Mouse (Mus musculus): Measurements from ENCODE around the gene Usp35. TPM values are rescaled to one million over a fixed set of nuclear protein-coding genes. Genes with fewer than 3 reads are reported as not detected.

Gene Usp35
- polyA plus RNA-seq, 1 experiment from 2014 or later = 2.3 TPM

GRCm38 (mm10) chr7:97355068-97355841 lies 23.4 kb upstream of the Usp35 start:
- peaks cover 10% of the 10 kb centered on the region for H3K4me1 ChIP-seq
- H3K27me3 ChIP-seq (ENCODE audit: insufficient read depth, poor library complexity, severe bottlenecking) = peaks cover 10% of the 10 kb centered on the region; the same call in 1 of the 2 replicates
- DNase-seq (ENCODE audit: low spot score) = peak; percentile 76
- 28% methylated on average over 13 of the region's 13 CpGs for WGBS
- H3K9me3 ChIP-seq = no peaks in the 10 kb centered on the region
- H3K4me3 ChIP-seq = no peak overlapping the region
- H3K36me3 ChIP-seq = no peaks in the 10 kb centered on the region
- H3K27ac ChIP-seq = 0 out of 2 replicates have a peak overlapping the region, but pooled peaks have one; percentile 1

- no peaks in the 10 kb centered on the region for H3K36me3 ChIP-seq
- H3K4me3 ChIP-seq = no peak overlapping the region
- no peak overlapping the region for H3K27ac ChIP-seq
- WGBS = 88% methylated on average over 6 of the region's 6 CpGs
- peaks cover 10% of the 10 kb centered on the region for H3K4me1 ChIP-seq
- peaks cover 14% of the 10 kb centered on the region; the same call in 1 of the 2 replicates for H3K27me3 ChIP-seq (ENCODE audit: insufficient read depth, poor library complexity, severe bottlenecking)
- H3K9me3 ChIP-seq = no peaks in the 10 kb centered on the region
- peak; percentile 52 for DNase-seq (ENCODE audit: low spot score)
These were observed 21.5 kb upstream of the Usp35 start for GRCm38 (mm10) chr7:97353356-97353755.

GRCm38 (mm10) chr7:97351792-97352513 lies 20.1 kb upstream of the Usp35 start:
- no peak overlapping the region for H3K27ac ChIP-seq
- no peaks in the 10 kb centered on the region for H3K9me3 ChIP-seq
- H3K4me1 ChIP-seq = peaks cover 10% of the 10 kb centered on the region
- peaks cover 11% of the 10 kb centered on the region; the same call in 1 of the 2 replicates for H3K27me3 ChIP-seq (ENCODE audit: insufficient read depth, poor library complexity, severe bottlenecking)
- 84% methylated on average over 11 of the region's 11 CpGs for WGBS
- peak; percentile 60 for DNase-seq (ENCODE audit: low spot score)
- peaks cover 7% of the 10 kb centered on the region; the same call in 1 of the 2 replicates for H3K36me3 ChIP-seq
- no peak overlapping the region for H3K4me3 ChIP-seq

GRCm38 (mm10) chr7:97350891-97351290 lies 19.1 kb upstream of the Usp35 start:
- H3K36me3 ChIP-seq = peaks cover 7% of the 10 kb centered on the region; the same call in 1 of the 2 replicates
- H3K27me3 ChIP-seq (ENCODE audit: insufficient read depth, poor library complexity, severe bottlenecking) = peaks cover 8% of the 10 kb centered on the region; the same call in 1 of the 2 replicates
- H3K4me3 ChIP-seq = no peak overlapping the region
- no peak overlapping the region for H3K27ac ChIP-seq
- DNase-seq (ENCODE audit: low spot score) = peak; percentile 70
- 84% methylated on average over 5 of the region's 5 CpGs for WGBS
- H3K4me1 ChIP-seq = peaks cover 10% of the 10 kb centered on the region
- H3K9me3 ChIP-seq = no peaks in the 10 kb centered on the region

- no peaks in the 10 kb centered on the region for H3K9me3 ChIP-seq
- peaks cover 12% of the 10 kb centered on the region for H3K4me1 ChIP-seq
- WGBS = 79% methylated on average over 6 of the region's 6 CpGs
- DNase-seq (ENCODE audit: low spot score) = peak; percentile 53
- no peak overlapping the region for H3K4me3 ChIP-seq
- H3K27me3 ChIP-seq (ENCODE audit: insufficient read depth, poor library complexity, severe bottlenecking) = peaks cover 8% of the 10 kb centered on the region; the same call in 1 of the 2 replicates
- H3K36me3 ChIP-seq = peaks cover 7% of the 10 kb centered on the region; the same call in 1 of the 2 replicates
- H3K27ac ChIP-seq = no peak overlapping the region
These were observed 17.6 kb upstream of the Usp35 start for GRCm38 (mm10) chr7:97349438-97349837.

GRCm38 (mm10) chr7:97348836-97349235 lies 17.0 kb upstream of the Usp35 start:
- H3K4me1 ChIP-seq = peaks cover 12% of the 10 kb centered on the region
- no peak overlapping the region for H3K4me3 ChIP-seq
- H3K36me3 ChIP-seq = peaks cover 7% of the 10 kb centered on the region; the same call in 1 of the 2 replicates
- DNase-seq (ENCODE audit: low spot score) = no peak
- H3K27me3 ChIP-seq (ENCODE audit: insufficient read depth, poor library complexity, severe bottlenecking) = peaks cover 8% of the 10 kb centered on the region; the same call in 1 of the 2 replicates
- H3K27ac ChIP-seq = no peak overlapping the region
- 77% methylated on average over 5 of the region's 5 CpGs for WGBS
- H3K9me3 ChIP-seq = no peaks in the 10 kb centered on the region

- Histone ChIP-seq H3K4me3 (no peak overlapping the region), H3K36me3 (peaks cover 7% of the 10 kb centered on the region; the same call in 1 of the 2 replicates), H3K9me3 (no peaks in the 10 kb centered on the region), H3K27ac (no peak overlapping the region), H3K27me3 (ENCODE audit: insufficient read depth, poor library complexity, severe bottlenecking) (peaks cover 8% of the 10 kb centered on the region; the same call in 1 of the 2 replicates), H3K4me1 (peaks cover 15% of the 10 kb centered on the region)
- DNase-seq (ENCODE audit: low spot score) = peak; percentile 58
- WGBS = 85% methylated on average over 3 of the region's 3 CpGs
These were observed 16.5 kb upstream of the Usp35 start for GRCm38 (mm10) chr7:97348318-97348717.

- H3K4me1 ChIP-seq = peaks cover 23% of the 10 kb centered on the region
- no peaks in the 10 kb centered on the region for H3K9me3 ChIP-seq
- H3K36me3 ChIP-seq = peaks cover 7% of the 10 kb centered on the region; the same call in 1 of the 2 replicates
- no peak overlapping the region for H3K27ac ChIP-seq
- H3K27me3 ChIP-seq (ENCODE audit: insufficient read depth, poor library complexity, severe bottlenecking) = peaks cover 8% of the 10 kb centered on the region; the same call in 1 of the 2 replicates
- 94% methylated on average over 15 of the region's 15 CpGs for WGBS
- no peak overlapping the region for H3K4me3 ChIP-seq
- peak; percentile 66 for DNase-seq (ENCODE audit: low spot score)
These were observed 15.6 kb upstream of the Usp35 start for GRCm38 (mm10) chr7:97347464-97347863.

- 74% methylated on average over 4 of the region's 4 CpGs for WGBS
- peaks cover 8% of the 10 kb centered on the region; the same call in 1 of the 2 replicates for H3K27me3 ChIP-seq (ENCODE audit: insufficient read depth, poor library complexity, severe bottlenecking)
- no peaks in the 10 kb centered on the region for H3K9me3 ChIP-seq
- DNase-seq (ENCODE audit: low spot score) = peak; percentile 52
- no peak overlapping the region for H3K27ac ChIP-seq
- peaks cover 7% of the 10 kb centered on the region; the same call in 1 of the 2 replicates for H3K36me3 ChIP-seq
- no peak overlapping the region for H3K4me3 ChIP-seq
- H3K4me1 ChIP-seq = peaks cover 28% of the 10 kb centered on the region
These were observed 15.0 kb upstream of the Usp35 start for GRCm38 (mm10) chr7:97346822-97347166.

- WGBS = 74% methylated on average over 9 of the region's 9 CpGs
- DNase-seq (ENCODE audit: low spot score) = peak; percentile 52
- no peaks in the 10 kb centered on the region for H3K9me3 ChIP-seq
- H3K4me3 ChIP-seq = no peak overlapping the region
- peaks cover 7% of the 10 kb centered on the region; the same call in 1 of the 2 replicates for H3K36me3 ChIP-seq
- no peak overlapping the region for H3K27ac ChIP-seq
- peaks cover 8% of the 10 kb centered on the region; the same call in 1 of the 2 replicates for H3K27me3 ChIP-seq (ENCODE audit: insufficient read depth, poor library complexity, severe bottlenecking)
- peaks cover 33% of the 10 kb centered on the region for H3K4me1 ChIP-seq
These were observed 14.4 kb upstream of the Usp35 start for GRCm38 (mm10) chr7:97346111-97346821.

- Histone ChIP-seq H3K27ac (peak overlapping the region; percentile 22; the same call in 1 of the 2 replicates), H3K4me3 (no peak overlapping the region), H3K9me3 (no peaks in the 10 kb centered on the region), H3K36me3 (peaks cover 7% of the 10 kb centered on the region; the same call in 1 of the 2 replicates), H3K4me1 (peaks cover 39% of the 10 kb centered on the region), H3K27me3 (ENCODE audit: insufficient read depth, poor library complexity, severe bottlenecking) (peaks cover 5% of the 10 kb centered on the region; the same call in 1 of the 2 replicates)
- DNase-seq (ENCODE audit: low spot score) = peak; percentile 62
- 52% methylated on average over 10 of the region's 10 CpGs for WGBS
These were observed 13.5 kb upstream of the Usp35 start for GRCm38 (mm10) chr7:97345229-97345871.

- H3K4me1 ChIP-seq = peaks cover 39% of the 10 kb centered on the region
These were observed 12.8 kb upstream of the Usp35 start for GRCm38 (mm10) chr7:97344655-97345054.

More at GRCm38 (mm10) chr7:97344655-97345054, 12.8 kb upstream of the Usp35 start:
- peaks cover 5% of the 10 kb centered on the region; the same call in 1 of the 2 replicates for H3K27me3 ChIP-seq (ENCODE audit: insufficient read depth, poor library complexity, severe bottlenecking)
- WGBS = 67% methylated on average over 2 of the region's 2 CpGs
- H3K27ac ChIP-seq = no peak overlapping the region
- peak; percentile 72 for DNase-seq (ENCODE audit: low spot score)
- no peaks in the 10 kb centered on the region for H3K9me3 ChIP-seq
- H3K4me3 ChIP-seq = no peak overlapping the region
- H3K36me3 ChIP-seq = peaks cover 7% of the 10 kb centered on the region; the same call in 1 of the 2 replicates
